Mouse (Mus musculus): ENCODE results near the gene Epb41l3. TPM values are rescaled to one million over a fixed set of nuclear protein-coding genes. Genes with fewer than 3 reads are reported as not detected.

Gene Epb41l3
- polyA plus RNA-seq, 1 experiment from 2014 or later = 153 TPM

DNA sequence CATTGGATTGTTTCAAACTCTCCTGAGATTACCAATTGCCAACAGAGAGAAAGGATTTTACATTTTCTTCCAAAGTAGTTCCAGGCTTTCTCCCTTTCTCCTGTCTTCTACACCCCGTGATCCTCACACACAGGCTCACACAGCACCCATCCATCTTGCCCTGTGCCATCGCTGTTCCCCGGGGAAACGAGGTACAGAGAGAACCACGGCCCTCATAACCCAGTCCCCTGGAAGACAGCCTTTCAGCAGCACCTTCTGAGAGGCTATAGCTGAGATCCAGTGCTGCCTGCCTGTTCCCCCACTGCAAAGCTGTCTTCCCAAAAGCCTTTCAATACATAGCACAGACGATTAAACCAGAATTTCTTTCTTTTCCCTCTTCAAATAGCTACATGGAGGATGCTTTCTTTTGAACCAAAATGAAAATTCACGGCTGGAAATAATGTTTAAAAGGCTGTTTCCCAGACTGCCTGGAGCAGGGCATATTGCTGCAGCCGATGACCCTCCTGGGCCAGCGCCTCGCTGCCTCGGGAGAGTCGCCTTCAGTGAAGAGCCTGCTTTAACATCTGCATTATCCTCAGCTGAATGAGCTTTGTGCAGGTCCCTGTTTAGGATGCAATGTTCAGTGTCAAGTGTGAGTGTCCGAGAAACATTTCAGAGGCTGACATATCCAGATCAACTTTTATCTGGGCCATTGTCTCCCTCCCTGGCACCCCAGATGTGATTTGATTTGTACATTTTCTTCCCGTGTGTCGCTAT lies 188.5 kb downstream of the Epb41l3 start:
- WGBS = 68% methylated on average over 15 of the region's 15 CpGs
- peaks cover 51% of the 10 kb centered on the region for H3K36me3 ChIP-seq
- H3K4me1 ChIP-seq = peaks cover 6% of the 10 kb centered on the region; the same call in 1 of the 2 replicates

GRCm38 (mm10) chr17:69265171-69265570 lies 189.7 kb downstream of the Epb41l3 start:
- Histone ChIP-seq H3K4me1 (peaks cover 6% of the 10 kb centered on the region; the same call in 1 of the 2 replicates), H3K36me3 (peaks cover 43% of the 10 kb centered on the region), H3K27me3 (no peaks in the 10 kb centered on the region), H3K4me3 (no peak overlapping the region), H3K4me2 (no peak overlapping the region), H3K27ac (no peak overlapping the region), H3K9ac (no peak overlapping the region), H3K9me3 (no peaks in the 10 kb centered on the region)
- no peak for ATAC-seq (ENCODE audit: insufficient number of reproducible peaks, insufficient read depth, low FRiP score, low TSS enrichment, low read depth)
- 52% methylated on average over 4 of the region's 4 CpGs for WGBS

More for the DNA sequence above, 188.5 kb downstream of the Epb41l3 start:
- H3K4me3 ChIP-seq = no peak overlapping the region
- no peak overlapping the region for H3K27ac ChIP-seq
- no peak overlapping the region for H3K4me2 ChIP-seq
- no peak overlapping the region for H3K9ac ChIP-seq
- H3K27me3 ChIP-seq = no peaks in the 10 kb centered on the region
- H3K9me3 ChIP-seq = no peaks in the 10 kb centered on the region
- ATAC-seq (ENCODE audit: insufficient number of reproducible peaks, insufficient read depth, low FRiP score, low TSS enrichment, low read depth) = no peak

GRCm38 (mm10) chr17:69265759-69266463 lies 190.4 kb downstream of the Epb41l3 start:
- H3K9ac ChIP-seq = no peak overlapping the region
- peaks cover 6% of the 10 kb centered on the region; the same call in 1 of the 2 replicates for H3K4me1 ChIP-seq
- no peaks in the 10 kb centered on the region for H3K9me3 ChIP-seq
- peaks cover 47% of the 10 kb centered on the region for H3K36me3 ChIP-seq
- no peak for ATAC-seq (ENCODE audit: insufficient number of reproducible peaks, insufficient read depth, low FRiP score, low TSS enrichment, low read depth)
- 43% methylated on average over 17 of the region's 17 CpGs for WGBS
- H3K27ac ChIP-seq = no peak overlapping the region
- no peaks in the 10 kb centered on the region for H3K27me3 ChIP-seq
- no peak overlapping the region for H3K4me3 ChIP-seq
- no peak overlapping the region for H3K4me2 ChIP-seq

GRCm38 (mm10) chr17:69266936-69267335 lies 191.5 kb downstream of the Epb41l3 start:
- ATAC-seq (ENCODE audit: insufficient number of reproducible peaks, insufficient read depth, low FRiP score, low TSS enrichment, low read depth) = no peak
- H3K27me3 ChIP-seq = no peaks in the 10 kb centered on the region
- H3K9me3 ChIP-seq = no peaks in the 10 kb centered on the region
- H3K9ac ChIP-seq = no peak overlapping the region
- no peak overlapping the region for H3K4me2 ChIP-seq
- WGBS = 80% methylated on average over 5 of the region's 5 CpGs
- H3K27ac ChIP-seq = no peak overlapping the region
- peaks cover 51% of the 10 kb centered on the region for H3K36me3 ChIP-seq
- peaks cover 6% of the 10 kb centered on the region; the same call in 1 of the 2 replicates for H3K4me1 ChIP-seq
- no peak overlapping the region for H3K4me3 ChIP-seq

- H3K4me3 ChIP-seq = no peak overlapping the region
- H3K27me3 ChIP-seq = no peaks in the 10 kb centered on the region
- H3K36me3 ChIP-seq = peaks cover 49% of the 10 kb centered on the region
- peaks cover 6% of the 10 kb centered on the region; the same call in 1 of the 2 replicates for H3K4me1 ChIP-seq
- no peaks in the 10 kb centered on the region for H3K9me3 ChIP-seq
- no peak overlapping the region for H3K9ac ChIP-seq
- H3K27ac ChIP-seq = no peak overlapping the region
- 70% methylated on average over 6 of the region's 6 CpGs for WGBS
- H3K4me2 ChIP-seq = no peak overlapping the region
- ATAC-seq (ENCODE audit: insufficient number of reproducible peaks, insufficient read depth, low FRiP score, low TSS enrichment, low read depth) = no peak
Measured at GRCm38 (mm10) chr17:69267526-69267925, 192.0 kb downstream of the Epb41l3 start.

DNA sequence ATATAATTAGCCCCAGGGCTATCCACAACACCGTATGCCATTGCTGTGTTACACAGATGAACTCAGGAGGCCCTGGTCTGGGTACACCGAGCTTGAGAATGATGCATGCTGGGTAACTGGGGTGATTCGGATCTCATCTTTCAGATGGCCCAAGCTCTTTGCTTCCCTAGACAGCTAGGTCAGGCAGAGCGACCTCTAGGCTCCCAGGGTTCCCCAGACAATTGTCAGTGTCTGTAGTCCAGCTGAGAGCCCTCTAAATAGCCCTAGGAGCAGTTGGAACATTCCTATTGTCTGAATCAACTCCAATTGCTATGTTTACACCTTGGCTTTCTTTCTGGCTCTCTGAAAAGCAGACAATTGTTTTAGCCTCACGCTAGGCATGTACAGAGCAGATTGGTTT lies 201.9 kb downstream of the Epb41l3 start:
- WGBS = 24% methylated on average over 5 of the region's 5 CpGs
- Histone ChIP-seq H3K9ac (no peak overlapping the region), H3K4me2 (no peak overlapping the region), H3K27me3 (no peaks in the 10 kb centered on the region), H3K36me3 (peaks cover 56% of the 10 kb centered on the region), H3K9me3 (no peaks in the 10 kb centered on the region), H3K4me1 (no peaks in the 10 kb centered on the region), H3K4me3 (no peak overlapping the region), H3K27ac (no peak overlapping the region)
- ATAC-seq (ENCODE audit: insufficient number of reproducible peaks, insufficient read depth, low FRiP score, low TSS enrichment, low read depth) = no peak

DNA sequence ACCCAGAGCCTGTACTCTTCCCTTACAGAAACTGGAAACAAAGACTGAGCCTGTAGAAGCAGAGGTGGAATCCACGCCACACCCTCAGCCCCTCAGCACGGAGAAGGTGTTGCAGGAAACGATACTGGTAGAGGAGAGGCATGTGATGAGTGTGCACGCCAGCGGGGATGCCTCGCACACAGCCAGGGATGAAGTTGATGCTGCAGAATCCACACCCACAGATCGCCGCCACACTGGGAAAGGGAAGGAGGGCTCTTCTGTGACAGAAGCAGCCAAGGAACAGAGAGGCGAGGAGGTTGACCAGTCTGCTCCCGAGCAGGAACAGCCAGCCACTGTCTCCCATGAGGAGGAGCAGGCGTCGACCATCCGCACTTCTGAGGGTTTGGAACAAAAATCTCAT lies 209.0 kb downstream of the Epb41l3 start:
- WGBS = 90% methylated on average over 13 of the region's 13 CpGs
- Histone ChIP-seq H3K36me3 (peaks cover 80% of the 10 kb centered on the region), H3K27me3 (no peaks in the 10 kb centered on the region), H3K27ac (no peak overlapping the region), H3K4me1 (no peaks in the 10 kb centered on the region), H3K9ac (no peak overlapping the region), H3K4me3 (no peak overlapping the region), H3K9me3 (0 out of 2 replicates have a peak, but pooled peaks cover 4% of the 10 kb centered on the region), H3K4me2 (no peak overlapping the region)
- no peak for ATAC-seq (ENCODE audit: insufficient number of reproducible peaks, insufficient read depth, low FRiP score, low TSS enrichment, low read depth)

DNA sequence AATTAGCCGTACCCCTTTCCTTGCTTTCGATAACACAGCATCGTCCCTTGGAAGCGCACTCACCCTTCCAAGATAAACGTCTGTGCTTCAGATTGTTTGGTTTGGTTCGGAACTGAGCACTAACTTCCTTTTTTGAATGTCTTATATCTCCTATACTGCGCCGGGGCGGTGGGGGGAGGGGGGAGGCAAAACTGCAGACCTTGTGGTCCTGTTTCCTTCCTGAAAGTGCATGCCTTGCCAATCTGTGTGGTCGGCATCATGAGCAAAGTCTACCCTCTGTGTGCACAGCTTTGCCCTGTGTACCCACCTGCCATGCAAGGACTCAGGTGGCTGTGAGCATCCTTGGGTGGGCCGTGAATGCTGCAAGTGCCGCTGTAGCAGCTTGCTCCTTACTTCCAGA lies 212.6 kb downstream of the Epb41l3 start:
- Histone ChIP-seq H3K36me3 (peaks cover 75% of the 10 kb centered on the region), H3K9ac (no peak overlapping the region), H3K9me3 (0 out of 2 replicates have a peak, but pooled peaks cover 3% of the 10 kb centered on the region), H3K27ac (no peak overlapping the region), H3K27me3 (no peaks in the 10 kb centered on the region), H3K4me3 (no peak overlapping the region), H3K4me1 (no peaks in the 10 kb centered on the region), H3K4me2 (no peak overlapping the region)
- no peak for ATAC-seq (ENCODE audit: insufficient number of reproducible peaks, insufficient read depth, low FRiP score, low TSS enrichment, low read depth)
- 95% methylated on average over 12 of the region's 12 CpGs for WGBS

DNA sequence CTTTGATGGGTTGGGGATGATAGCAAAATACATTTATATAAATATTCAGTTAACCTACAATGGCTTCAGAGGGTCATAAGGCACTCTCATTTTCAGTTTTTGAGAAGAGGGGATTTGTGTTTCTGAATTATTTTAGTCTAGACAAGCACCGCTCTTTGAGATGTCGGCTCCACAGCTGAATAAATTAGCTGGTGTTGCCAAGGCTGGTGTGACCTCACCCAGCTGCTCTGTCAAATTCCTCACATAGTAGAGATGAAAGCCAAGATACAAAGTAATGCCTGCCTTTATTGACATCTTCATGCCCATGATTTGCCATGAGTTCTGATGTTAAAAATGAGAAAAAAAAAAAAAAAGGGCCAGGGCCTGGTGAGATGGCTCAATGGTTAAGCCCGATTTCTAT lies 214.8 kb downstream of the Epb41l3 start:
- Histone ChIP-seq H3K27me3 (no peaks in the 10 kb centered on the region), H3K9me3 (0 out of 2 replicates have a peak, but pooled peaks cover 3% of the 10 kb centered on the region), H3K4me1 (no peaks in the 10 kb centered on the region), H3K4me3 (no peak overlapping the region), H3K4me2 (no peak overlapping the region), H3K36me3 (peaks cover 58% of the 10 kb centered on the region), H3K9ac (no peak overlapping the region), H3K27ac (no peak overlapping the region)
- 86% methylated on average over 3 of the region's 3 CpGs for WGBS
- ATAC-seq (ENCODE audit: insufficient number of reproducible peaks, insufficient read depth, low FRiP score, low TSS enrichment, low read depth) = no peak

DNA sequence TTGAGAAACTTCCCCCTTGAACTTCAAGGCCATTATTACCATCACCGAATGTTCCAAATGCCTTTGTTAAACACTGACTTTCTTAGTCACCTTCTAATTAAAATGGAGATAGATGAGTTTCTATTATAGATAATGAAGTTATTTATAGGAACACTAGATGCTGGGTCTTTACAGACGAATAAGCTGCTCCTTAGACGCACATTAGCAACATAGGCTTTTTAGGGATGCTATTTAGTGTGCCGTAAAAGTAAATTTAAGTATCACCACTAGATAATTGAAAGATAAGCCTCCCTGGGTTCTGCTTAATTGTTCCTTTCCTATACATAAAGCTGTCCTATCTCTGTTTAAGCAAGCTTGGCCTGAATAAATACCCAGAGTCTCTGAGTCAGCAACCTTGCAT lies 226.1 kb downstream of the Epb41l3 start:
- no peak overlapping the region for H3K4me3 ChIP-seq
- H3K4me1 ChIP-seq = peaks cover 5% of the 10 kb centered on the region; the same call in 1 of the 2 replicates
- H3K36me3 ChIP-seq = no peaks in the 10 kb centered on the region
- H3K9ac ChIP-seq = no peak overlapping the region
- 82% methylated on average over 4 of the region's 4 CpGs for WGBS
- no peaks in the 10 kb centered on the region for H3K27me3 ChIP-seq
- no peaks in the 10 kb centered on the region for H3K9me3 ChIP-seq
- no peak overlapping the region for H3K27ac ChIP-seq
- no peak overlapping the region for H3K4me2 ChIP-seq
- no peak for ATAC-seq (ENCODE audit: insufficient number of reproducible peaks, insufficient read depth, low FRiP score, low TSS enrichment, low read depth)

- H3K9ac ChIP-seq = no peak overlapping the region
- H3K27ac ChIP-seq = no peak overlapping the region
- 70% methylated on average over 11 of the region's 11 CpGs for WGBS
- no peak overlapping the region for H3K4me2 ChIP-seq
- peaks cover 9% of the 10 kb centered on the region for H3K4me1 ChIP-seq
- ATAC-seq (ENCODE audit: insufficient number of reproducible peaks, insufficient read depth, low FRiP score, low TSS enrichment, low read depth) = no peak
- H3K9me3 ChIP-seq = no peaks in the 10 kb centered on the region
- H3K36me3 ChIP-seq = no peaks in the 10 kb centered on the region
- no peak overlapping the region for H3K4me3 ChIP-seq
- H3K27me3 ChIP-seq = no peaks in the 10 kb centered on the region
Measured at GRCm38 (mm10) chr17:69303579-69304274, 228.2 kb downstream of the Epb41l3 start.
